Mouse (Mus musculus) limb, embryonic 10.5 days (tissue): Measurements from ENCODE around the gene Ccdc91. TPM values are rescaled to one million over a fixed set of nuclear protein-coding genes. Genes with fewer than 3 reads are reported as not detected.

Experiments used
- DNase-seq: peaks from one replicate; pipeline ENCODE4 v3.0.0-alpha.2; 2017; ENCODE audit warnings: low spot score
- H3K27ac ChIP-seq: fragments of 300-500 bp; sonication (generic); 2 replicates; pipeline ENCODE4 v1.5.1; 2016; ENCODE audit warnings: mild to moderate bottlenecking
- H3K27me3 ChIP-seq: fragments of 300-500 bp; sonication (generic); 2 replicates; pipeline ENCODE4 v1.6.1; 2016; ENCODE audit warnings: low read depth, mild to moderate bottlenecking; ENCODE audit not compliant: poor library complexity, severe bottlenecking
- H3K36me3 ChIP-seq: fragments of 300-500 bp; sonication (generic); 2 replicates; pipeline ENCODE4 v1.6.1; 2016; ENCODE audit warnings: mild to moderate bottlenecking, moderate library complexity
- H3K4me1 ChIP-seq: fragments of 300-500 bp; sonication (generic); 2 replicates; pipeline ENCODE4 v1.6.1; 2016
- H3K4me3 ChIP-seq: fragments of 300-500 bp; sonication (generic); 2 replicates; pipeline ENCODE4 v1.5.1; 2016; ENCODE audit warnings: mild to moderate bottlenecking, moderate library complexity
- H3K9me3 ChIP-seq: fragments of 300-500 bp; sonication (generic); replicated peaks from 2 replicates; pipeline ENCODE4 v1.6.1; 2016; ENCODE audit warnings: mild to moderate bottlenecking
- WGBS: fragments of 180-500 bp; shearing (Covaris S2); methylation state at CpG from one replicate; pipeline ENCODE4 v1.1.7; 2016; 5-methylcytosine and 5-hydroxymethylcytosine counted together
- polyA plus RNA-seq: library from polyadenylated mRNA; unstranded; fragments of >200 nt; fragmentation: Nextera tagmentation; extraction: Ambion mirVana; gene quantifications from 2 replicates; pipeline ENCODE4 v1.2.1, GENCODE M21; 2016

Ccdc91 gene
- polyA plus RNA-seq, 1 experiment from 2014 or later = 25.7 TPM

DNA sequence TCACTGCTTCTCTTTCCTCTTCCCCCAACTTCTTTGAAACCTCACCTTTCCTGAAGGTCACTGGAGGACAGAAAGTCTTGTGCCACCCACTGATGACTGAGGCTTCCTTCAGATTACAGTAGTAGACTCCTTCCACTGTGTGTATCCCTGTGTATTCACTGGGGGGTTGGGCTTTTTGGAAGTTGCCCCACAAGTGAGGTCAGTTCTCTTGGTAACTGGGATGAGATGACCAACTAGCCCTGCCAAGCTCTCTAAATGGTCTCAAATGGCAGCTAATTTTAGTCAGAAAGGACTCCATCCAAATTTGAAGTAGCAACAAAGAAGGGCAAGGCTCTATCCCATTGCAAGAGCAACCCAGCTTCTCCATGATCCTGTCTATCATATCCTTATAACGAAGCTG is 195.7 kb downstream of the Ccdc91 start:
- H3K4me1 ChIP-seq = no peaks in the 10 kb centered on the region
- DNase-seq = no peak
- WGBS = 87% methylated on average over 1 of the region's 1 CpGs
- H3K4me3 ChIP-seq = no peak overlapping the region
- H3K27ac ChIP-seq = no peak overlapping the region
- H3K27me3 ChIP-seq = no peaks in the 10 kb centered on the region
- H3K36me3 ChIP-seq = no peaks in the 10 kb centered on the region
- H3K9me3 ChIP-seq = no peaks in the 10 kb centered on the region

- WGBS = 79% methylated on average over 2 of the region's 2 CpGs
- DNase-seq = no peak
- Histone ChIP-seq H3K27ac (no peak overlapping the region), H3K4me1 (no peaks in the 10 kb centered on the region), H3K4me3 (no peak overlapping the region), H3K9me3 (no peaks in the 10 kb centered on the region), H3K36me3 (no peaks in the 10 kb centered on the region), H3K27me3 (no peaks in the 10 kb centered on the region)
Measured at GRCm38 (mm10) chr6:147672481-147672880, 196.9 kb downstream of the Ccdc91 start.

- H3K36me3 ChIP-seq = no peaks in the 10 kb centered on the region
- WGBS = 93% methylated on average over 7 of the region's 7 CpGs
- no peaks in the 10 kb centered on the region for H3K4me1 ChIP-seq
- H3K27me3 ChIP-seq = no peaks in the 10 kb centered on the region
- H3K9me3 ChIP-seq = no peaks in the 10 kb centered on the region
- DNase-seq = no peak
- H3K4me3 ChIP-seq = no peak overlapping the region
- H3K27ac ChIP-seq = no peak overlapping the region
Measured at GRCm38 (mm10) chr6:147675022-147675733, 199.6 kb downstream of the Ccdc91 start.

GRCm38 (mm10) chr6:147676214-147676613 is 200.6 kb downstream of the Ccdc91 start:
- H3K4me1 ChIP-seq = no peaks in the 10 kb centered on the region
- no peaks in the 10 kb centered on the region for H3K36me3 ChIP-seq
- 94% methylated on average over 1 of the region's 1 CpGs for WGBS
- no peaks in the 10 kb centered on the region for H3K9me3 ChIP-seq
- no peak for DNase-seq
- no peak overlapping the region for H3K27ac ChIP-seq
- H3K4me3 ChIP-seq = no peak overlapping the region
- H3K27me3 ChIP-seq = no peaks in the 10 kb centered on the region

Other genes with a start within 250 kb of the Ccdc91 start
- 0.39 and 0.71 TPM in 2 replicates for gene Pthlh, start 211.6 kb upstream of the Ccdc91 start, polyA plus RNA-seq